Mouse (Mus musculus): ENCODE results near the gene Jade1.

The Jade1 gene

GRCm38 (mm10) chr3:41601226-41602020 is 45.9 kb downstream of the Jade1 start:
- DNase-seq = no peak

- no peak for DNase-seq
These were observed 47.4 kb downstream of the Jade1 start for GRCm38 (mm10) chr3:41602933-41603332.

- no peak for DNase-seq
These were observed 48.0 kb downstream of the Jade1 start for GRCm38 (mm10) chr3:41603470-41604019.

GRCm38 (mm10) chr3:41604629-41605321 is 49.2 kb downstream of the Jade1 start:
- no peak for DNase-seq

- no peak for DNase-seq
These were observed 50.2 kb downstream of the Jade1 start for GRCm38 (mm10) chr3:41605601-41606329.

- no peak for DNase-seq
These were observed 50.8 kb downstream of the Jade1 start for GRCm38 (mm10) chr3:41606330-41606664.

GRCm38 (mm10) chr3:41607050-41607449 is 51.5 kb downstream of the Jade1 start:
- no peak for DNase-seq

- no peak for DNase-seq
These were observed 51.9 kb downstream of the Jade1 start for GRCm38 (mm10) chr3:41607467-41607866.

GRCm38 (mm10) chr3:41609071-41609470 is 53.5 kb downstream of the Jade1 start:
- DNase-seq = no peak

- no peak for DNase-seq
These were observed 56.7 kb downstream of the Jade1 start for GRCm38 (mm10) chr3:41612211-41612610.

GRCm38 (mm10) chr3:41613706-41614105 is 58.2 kb downstream of the Jade1 start:
- no peak for DNase-seq

GRCm38 (mm10) chr3:41614230-41614985 is 58.9 kb downstream of the Jade1 start:
- no peak for DNase-seq

GRCm38 (mm10) chr3:41618036-41618435 is 62.5 kb downstream of the Jade1 start:
- DNase-seq = no peak

GRCm38 (mm10) chr3:41618488-41618887 is 63.0 kb downstream of the Jade1 start:
- no peak for DNase-seq

- DNase-seq = no peak
These were observed 65.4 kb downstream of the Jade1 start for GRCm38 (mm10) chr3:41620971-41621370.

- DNase-seq = no peak
These were observed 100.1 kb downstream of the Jade1 start for GRCm38 (mm10) chr3:41655642-41656041.
